Mouse (Mus musculus) bone marrow macrophage, adult 2 months (primary cell): ENCODE data around the gene Mff. TPM values are rescaled to one million over a fixed set of nuclear protein-coding genes. Genes with fewer than 3 reads are reported as not detected.

Experiments used
- H3K27ac ChIP-seq: 2 replicates; pipeline ENCODE4 v1.5.1; 2012; ENCODE audit warnings: low read depth, low read length; ENCODE audit not compliant: insufficient read depth
- H3K4me1 ChIP-seq: 2 replicates; pipeline ENCODE4 v1.6.1; 2012; ENCODE audit warnings: low read length; ENCODE audit not compliant: control insufficient read depth, insufficient read depth
- H3K4me3 ChIP-seq: 2 replicates; pipeline ENCODE4 v1.5.1; 2012; ENCODE audit warnings: mild to moderate bottlenecking, low read length, moderate library complexity; ENCODE audit not compliant: insufficient read depth
- CTCF ChIP-seq: IDR thresholded peaks from 2 replicates; pipeline ENCODE4 v1.5.1; 2012; ENCODE audit warnings: low read depth, mild to moderate bottlenecking, low read length, moderate library complexity
- POLR2A ChIP-seq: IDR thresholded peaks from 2 replicates; pipeline ENCODE4 v1.6.1; 2012; ENCODE audit warnings: mild to moderate bottlenecking, low read depth, low read length, borderline replicate concordance
- polyA plus RNA-seq: library from polyadenylated mRNA; stranded (reverse); fragments of >200 nt; gene quantifications from 2 replicates; pipeline ENCODE4 v1.2.4, GENCODE M21; 2012; ENCODE audit not compliant: missing spikeins, insufficient read depth, insufficient read length

Mff gene
- polyA plus RNA-seq, 1 experiment: 112 TPM

DNA sequence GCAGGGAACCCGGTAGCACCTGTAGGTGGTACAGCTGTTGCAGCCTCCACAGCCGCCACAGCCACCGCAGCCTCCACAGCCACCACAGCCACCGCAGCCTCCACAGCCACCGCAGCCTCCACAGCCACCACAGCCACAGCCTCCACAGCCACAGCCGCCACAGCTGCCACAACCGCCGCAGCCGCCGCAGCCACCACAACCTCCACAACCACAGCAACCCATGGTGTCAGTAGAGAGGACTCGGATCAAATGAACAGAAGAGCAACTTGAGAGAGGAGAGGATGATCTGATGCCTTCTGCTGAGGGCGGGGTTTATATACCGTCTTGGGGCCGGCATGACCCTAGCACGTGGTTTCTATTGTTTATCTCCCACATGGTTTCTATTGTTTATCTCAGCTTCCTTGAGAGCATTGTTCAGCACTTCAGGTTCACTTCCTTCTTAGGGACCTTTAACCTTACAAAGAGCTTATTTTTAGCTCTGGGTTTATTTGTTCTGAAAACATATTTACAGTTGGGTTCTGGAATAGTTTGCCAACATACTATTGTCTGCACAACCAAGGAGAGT lies 46.4 kb downstream of the Mff start, which contains the start of gene Gm47791:
Gene Gm47791 (minus strand): TSS at position 222 of the 565 bp plus-strand sequence.
- no peak within 1 kb of the TSS for H3K27ac ChIP-seq
- no peak within 1 kb of the TSS for H3K4me3 ChIP-seq
- no peaks in the 10 kb centered on the region for H3K4me1 ChIP-seq
- TF ChIP-seq CTCF: no peak
- no peak for TF ChIP-seq POLR2A

DNA sequence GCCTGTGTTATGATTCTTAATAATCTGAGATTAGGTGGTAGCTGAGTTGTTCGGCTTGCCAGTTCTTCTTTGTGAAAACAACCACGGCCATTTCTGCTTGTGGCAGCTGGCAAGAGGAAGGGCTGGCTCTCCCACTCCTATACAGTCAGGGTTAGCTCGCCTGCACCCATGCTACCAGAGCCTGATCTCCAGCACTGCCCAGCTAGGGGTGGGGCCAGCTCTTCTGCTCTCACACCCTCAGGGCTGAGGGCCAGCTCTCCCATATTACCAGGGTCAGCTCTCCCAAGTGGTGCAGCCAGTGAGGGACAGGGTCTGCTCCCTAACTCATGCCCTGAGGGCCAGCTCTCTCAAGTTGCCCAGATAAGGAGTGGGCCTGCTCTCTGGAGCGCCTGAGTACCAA lies 47.7 kb downstream of the Mff start:
- TF ChIP-seq POLR2A (no peak), CTCF (no peak)
- no peak overlapping the region for H3K4me3 ChIP-seq
- no peak overlapping the region for H3K27ac ChIP-seq
- no peaks in the 10 kb centered on the region for H3K4me1 ChIP-seq

GRCm38 (mm10) chr1:82773208-82773607 lies 48.5 kb downstream of the Mff start:
- TF ChIP-seq CTCF: no peak
- no peak for TF ChIP-seq POLR2A
- Histone ChIP-seq H3K4me1 (no peaks in the 10 kb centered on the region), H3K4me3 (no peak overlapping the region), H3K27ac (no peak overlapping the region)

DNA sequence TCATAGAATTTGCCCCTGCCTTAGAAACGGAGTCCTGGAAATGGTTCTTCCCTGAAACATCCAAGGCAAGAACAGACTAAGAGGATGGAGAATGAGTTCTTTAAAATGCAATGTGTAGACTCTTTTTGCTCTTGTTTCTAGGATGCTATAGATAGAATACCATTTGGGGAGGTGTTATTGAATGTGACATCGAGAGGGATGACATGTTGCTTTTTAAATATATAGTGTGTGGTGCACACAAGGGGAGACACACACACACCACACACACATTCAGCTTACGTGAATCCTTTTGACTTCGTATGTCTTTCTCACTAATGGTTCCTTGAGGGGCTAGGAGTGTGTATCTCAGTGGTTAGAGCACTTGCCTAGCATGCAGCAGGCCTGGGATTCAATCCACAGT lies 50.6 kb downstream of the Mff start:
- Histone ChIP-seq H3K27ac (no peak overlapping the region), H3K4me1 (no peaks in the 10 kb centered on the region), H3K4me3 (no peak overlapping the region)
- no peak for TF ChIP-seq POLR2A
- no peak for TF ChIP-seq CTCF

- Histone ChIP-seq H3K4me1 (no peaks in the 10 kb centered on the region), H3K4me3 (no peak overlapping the region), H3K27ac (no peak overlapping the region)
- TF ChIP-seq CTCF (no peak), POLR2A (no peak)
Measured at GRCm38 (mm10) chr1:82779388-82779966, 54.8 kb downstream of the Mff start.

GRCm38 (mm10) chr1:82783559-82783958 lies 58.9 kb downstream of the Mff start:
- Histone ChIP-seq H3K4me1 (no peaks in the 10 kb centered on the region), H3K4me3 (no peak overlapping the region), H3K27ac (no peak overlapping the region)
- TF ChIP-seq CTCF (no peak), POLR2A (no peak)

GRCm38 (mm10) chr1:82785546-82785945 lies 60.9 kb downstream of the Mff start:
- no peak for TF ChIP-seq POLR2A
- TF ChIP-seq CTCF: no peak
- Histone ChIP-seq H3K27ac (no peak overlapping the region), H3K4me1 (no peaks in the 10 kb centered on the region), H3K4me3 (no peak overlapping the region)

DNA sequence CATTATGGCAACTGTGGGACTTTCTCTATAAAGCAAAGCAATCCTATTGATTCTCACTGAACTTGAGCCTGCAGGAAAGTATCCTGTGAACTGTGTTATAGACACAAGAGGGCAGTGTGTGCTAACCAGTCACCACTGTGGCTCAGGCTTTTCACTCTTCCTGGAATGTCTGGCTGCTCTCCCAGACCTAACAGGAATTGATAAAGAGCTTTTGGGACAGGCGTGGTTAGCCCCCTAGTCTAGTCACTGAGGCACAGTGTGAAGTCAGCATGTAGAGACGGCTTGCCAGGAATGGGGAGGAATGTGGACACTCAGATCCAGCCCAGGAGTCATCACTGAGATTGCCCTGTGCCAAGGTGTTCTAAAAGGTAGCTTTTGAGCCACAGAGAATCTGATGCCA lies 62.7 kb downstream of the Mff start:
- H3K4me3 ChIP-seq: no peak overlapping the region
- H3K27ac ChIP-seq: no peak overlapping the region
- H3K4me1 ChIP-seq: peaks cover 3% of the 10 kb centered on the region
- TF ChIP-seq CTCF (peak; percentile 34; the same call in 1 of the 2 replicates), POLR2A (no peak)

GRCm38 (mm10) chr1:82788070-82788469 lies 63.4 kb downstream of the Mff start:
- peaks cover 8% of the 10 kb centered on the region for H3K4me1 ChIP-seq
- H3K27ac ChIP-seq: no peak overlapping the region
- no peak for TF ChIP-seq POLR2A
- TF ChIP-seq CTCF: no peak
- no peak overlapping the region for H3K4me3 ChIP-seq

DNA sequence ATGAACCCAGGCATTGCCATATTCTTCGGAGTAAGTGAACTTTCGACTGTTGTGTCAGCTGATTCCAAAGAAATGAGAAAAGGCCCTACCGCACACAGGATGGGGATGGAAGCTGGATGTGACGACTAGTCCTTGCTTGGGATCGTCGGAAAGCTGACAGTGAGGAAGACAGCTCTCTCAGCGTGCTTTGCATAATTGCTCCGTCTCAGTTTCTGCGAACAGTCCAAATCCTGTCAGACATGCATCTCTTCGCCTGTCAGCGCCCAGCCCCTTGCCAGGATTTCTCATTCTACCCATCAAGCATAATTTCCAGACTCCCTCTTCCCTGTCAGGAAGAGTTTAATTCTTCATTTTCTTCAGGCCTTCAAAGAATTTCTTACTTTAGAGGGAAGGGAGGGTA lies 66.4 kb downstream of the Mff start:
- H3K4me3 ChIP-seq: no peak overlapping the region
- H3K27ac ChIP-seq: no peak overlapping the region
- TF ChIP-seq POLR2A (no peak), CTCF (no peak)
- peaks cover 31% of the 10 kb centered on the region for H3K4me1 ChIP-seq

- Histone ChIP-seq H3K4me3 (no peak overlapping the region), H3K4me1 (peaks cover 42% of the 10 kb centered on the region), H3K27ac (no peak overlapping the region)
- TF ChIP-seq POLR2A (no peak), CTCF (no peak)
Measured at GRCm38 (mm10) chr1:82792238-82792637, 67.5 kb downstream of the Mff start.
